Mouse (Mus musculus): ENCODE results near the gene Mrpl9. TPM values are rescaled to one million over a fixed set of nuclear protein-coding genes. Genes with fewer than 3 reads are reported as not detected.

Gene Mrpl9
- polyA plus RNA-seq (2012; rRNA removed) (22.7 and 35.1 TPM in 2 replicates), polyA plus RNA-seq (2014; fragmentation: Nextera tagmentation; extraction: Ambion mirVana) (33.3 and 35.2 TPM in 2 replicates)

GRCm38 (mm10) chr3:94442951-94443596 lies at the start of gene Mrpl9:
Mrpl9 (plus strand) TSS chr3:94443318.
- under 1% methylated on average over 39 of the region's 39 CpGs for WGBS (ENCODE audit: insufficient replicate concordance)
- peak; percentile 81 to 85 (median 84) for DNase-seq (ENCODE audit: low read depth in 3 of 3, low spot score in 3 of 3)
- Histone ChIP-seq H3K4me1 (replicated peaks; ENCODE audit: control insufficient read depth in 2 of 2, insufficient read depth in 2 of 2, low read length in 1 of 2) (peaks cover 3 to 4% of the 10 kb centered on the region in 2 experiments; a peak in 2 of 4 replicates), H3K4me3 (ENCODE audit: insufficient read depth in 1 of 2, low read depth in 2 of 2, low read length in 2 of 2) (peak within 1 kb of the TSS; percentile 76 to 97), H3K4me2 (ENCODE audit: low read depth) (peak within 1 kb of the TSS; percentile 81), H3K27ac (peak within 1 kb of the TSS; percentile 50; the same call in 1 of the 2 replicates), H3K36me3 (replicated peaks; ENCODE audit: control insufficient read depth, insufficient read depth, low read depth) (peaks cover 22% of the 10 kb centered on the region), H3K9ac (replicated peaks) (peak within 1 kb of the TSS; percentile 83), H3K27me3 (ENCODE audit: control insufficient read depth, insufficient read depth, low read length) (no peaks in the 10 kb centered on the region), H3K9me3 (ENCODE audit: control insufficient read depth, low read length) (no peaks in the 10 kb centered on the region)
- TF ChIP-seq EP300 (IDR thresholded peaks at IDR 0.05; ENCODE audit: low read depth) (no peak), CTCF (IDR thresholded peaks at IDR 0.05; ENCODE audit: low read depth) (no peak)
- ATAC-seq (ENCODE audit: insufficient read depth), result peak; percentile 99

- Histone ChIP-seq H3K4me3 (ENCODE audit: insufficient read depth in 1 of 2, low read depth in 2 of 2, low read length in 2 of 2) (no peak overlapping the region), H3K9me3 (ENCODE audit: control insufficient read depth, low read length) (no peaks in the 10 kb centered on the region), H3K36me3 (replicated peaks; ENCODE audit: control insufficient read depth, insufficient read depth, low read depth) (no peaks in the 10 kb centered on the region), H3K4me1 (replicated peaks; ENCODE audit: control insufficient read depth in 2 of 2, insufficient read depth in 2 of 2, low read length in 1 of 2) (no peaks in the 10 kb centered on the region), H3K27ac (no peak overlapping the region), H3K4me2 (ENCODE audit: low read depth) (no peak overlapping the region), H3K27me3 (ENCODE audit: control insufficient read depth, insufficient read depth, low read length) (peaks cover 22% of the 10 kb centered on the region), H3K9ac (replicated peaks) (no peak overlapping the region)
- TF ChIP-seq CTCF (IDR thresholded peaks at IDR 0.05; ENCODE audit: low read depth) (no peak), EP300 (IDR thresholded peaks at IDR 0.05; ENCODE audit: low read depth) (no peak)
- DNase-seq (ENCODE audit: low read depth in 3 of 3, low spot score in 3 of 3) (no peak), ATAC-seq (ENCODE audit: insufficient read depth) (no peak)
- 54% methylated on average over 1 of the region's 1 CpGs for WGBS (ENCODE audit: insufficient replicate concordance)
These were observed 46.8 kb upstream of the Mrpl9 start for GRCm38 (mm10) chr3:94396336-94396735.

GRCm38 (mm10) chr3:94396851-94397250 lies 46.3 kb upstream of the Mrpl9 start:
- Histone ChIP-seq H3K4me2 (ENCODE audit: low read depth) (no peak overlapping the region), H3K9ac (replicated peaks) (no peak overlapping the region), H3K4me1 (replicated peaks; ENCODE audit: control insufficient read depth in 2 of 2, insufficient read depth in 2 of 2, low read length in 1 of 2) (no peaks in the 10 kb centered on the region), H3K36me3 (replicated peaks; ENCODE audit: control insufficient read depth, insufficient read depth, low read depth) (no peaks in the 10 kb centered on the region), H3K4me3 (ENCODE audit: insufficient read depth in 1 of 2, low read depth in 2 of 2, low read length in 2 of 2) (no peak overlapping the region), H3K27me3 (ENCODE audit: control insufficient read depth, insufficient read depth, low read length) (peaks cover 22% of the 10 kb centered on the region), H3K9me3 (ENCODE audit: control insufficient read depth, low read length) (no peaks in the 10 kb centered on the region), H3K27ac (no peak overlapping the region)
- 48% methylated on average over 4 of the region's 4 CpGs for WGBS (ENCODE audit: insufficient replicate concordance)
- ATAC-seq (ENCODE audit: insufficient read depth), result no peak
- TF ChIP-seq EP300 (IDR thresholded peaks at IDR 0.05; ENCODE audit: low read depth) (no peak), CTCF (IDR thresholded peaks at IDR 0.05; ENCODE audit: low read depth) (no peak)
- DNase-seq (ENCODE audit: low read depth in 3 of 3, low spot score in 3 of 3), result no peak

GRCm38 (mm10) chr3:94398217-94398616 lies 44.9 kb upstream of the Mrpl9 start, which contains the start of gene Lingo4:
Lingo4 (plus strand) TSS chr3:94398517.
- no peak for DNase-seq (ENCODE audit: low read depth in 3 of 3, low spot score in 3 of 3)
- WGBS (ENCODE audit: insufficient replicate concordance), result 58% methylated on average over 6 of the region's 6 CpGs
- Histone ChIP-seq H3K27ac (no peak within 1 kb of the TSS), H3K4me2 (ENCODE audit: low read depth) (no peak within 1 kb of the TSS), H3K36me3 (replicated peaks; ENCODE audit: control insufficient read depth, insufficient read depth, low read depth) (no peaks in the 10 kb centered on the region), H3K4me3 (ENCODE audit: insufficient read depth in 1 of 2, low read depth in 2 of 2, low read length in 2 of 2) (no peak within 1 kb of the TSS), H3K9me3 (ENCODE audit: control insufficient read depth, low read length) (no peaks in the 10 kb centered on the region), H3K4me1 (replicated peaks; ENCODE audit: control insufficient read depth in 2 of 2, insufficient read depth in 2 of 2, low read length in 1 of 2) (no peaks in the 10 kb centered on the region), H3K27me3 (ENCODE audit: control insufficient read depth, insufficient read depth, low read length) (peaks cover 22% of the 10 kb centered on the region), H3K9ac (replicated peaks) (no peak within 1 kb of the TSS)
- no peak for TF ChIP-seq CTCF (IDR thresholded peaks at IDR 0.05; ENCODE audit: low read depth)
- no peak for TF ChIP-seq EP300 (IDR thresholded peaks at IDR 0.05; ENCODE audit: low read depth)
- no peak for ATAC-seq (ENCODE audit: insufficient read depth)

GRCm38 (mm10) chr3:94398943-94399481 lies 44.1 kb upstream of the Mrpl9 start:
- ATAC-seq (ENCODE audit: insufficient read depth), result no peak
- no peak overlapping the region for H3K4me2 ChIP-seq (ENCODE audit: low read depth)
- H3K9ac ChIP-seq (replicated peaks), result no peak overlapping the region
- TF ChIP-seq EP300 (IDR thresholded peaks at IDR 0.05; ENCODE audit: low read depth) (no peak), CTCF (IDR thresholded peaks at IDR 0.05; ENCODE audit: low read depth) (no peak)
- H3K36me3 ChIP-seq (replicated peaks; ENCODE audit: control insufficient read depth, insufficient read depth, low read depth), result no peaks in the 10 kb centered on the region
- no peak overlapping the region for H3K27ac ChIP-seq
- H3K27me3 ChIP-seq (ENCODE audit: control insufficient read depth, insufficient read depth, low read length), result peaks cover 22% of the 10 kb centered on the region
- no peak for DNase-seq (ENCODE audit: low read depth in 3 of 3, low spot score in 3 of 3)
- H3K4me3 ChIP-seq (ENCODE audit: insufficient read depth in 1 of 2, low read depth in 2 of 2, low read length in 2 of 2), result no peak overlapping the region
- 5% methylated on average over 20 of the region's 20 CpGs for WGBS (ENCODE audit: insufficient replicate concordance)
- no peaks in the 10 kb centered on the region for H3K9me3 ChIP-seq (ENCODE audit: control insufficient read depth, low read length)
- no peaks in the 10 kb centered on the region for H3K4me1 ChIP-seq (replicated peaks; ENCODE audit: control insufficient read depth in 2 of 2, insufficient read depth in 2 of 2, low read length in 1 of 2)

Data from liver, embryonic 14.5 days (tissue).